Mouse (Mus musculus) ES-E14 (cell line): ENCODE measurements around the gene Psmd5. TPM values are rescaled to one million over a fixed set of nuclear protein-coding genes. Genes with fewer than 3 reads are reported as not detected.
"Not testable (repeated sequence)": the region's sequence is repeated elsewhere in the genome, so short reads cannot be mapped to it uniquely, and the experiment has no call there.

ENCODE experiments used
- DNase-seq: peaks from one replicate; pipeline ENCODE4 v3.0.0-alpha.2; 2013; ENCODE audit warnings: low read depth, low spot score
- H3K27ac ChIP-seq: 2 replicates; pipeline ENCODE4 v1.5.1; 2012; ENCODE audit warnings: low read depth, mild to moderate bottlenecking, low read length, moderate library complexity, mixed read lengths; ENCODE audit not compliant: poor library complexity, insufficient read depth, severe bottlenecking
- H3K36me3 ChIP-seq: 2 replicates; pipeline ENCODE4 v1.6.1; 2012; ENCODE audit warnings: mild to moderate bottlenecking, low read length, moderate library complexity, mixed read lengths; ENCODE audit not compliant: control insufficient read depth, poor library complexity, insufficient read depth, severe bottlenecking
- H3K4me1 ChIP-seq, 2 experiments: fragments of 150-350 bp in 1 of 2; sonication (generic) in 1 of 2; 2 replicates each; pipeline ENCODE4 v1.6.1; 2012; ENCODE audit warnings: low read length in 2 of 2, mild to moderate bottlenecking in 1 of 2, mixed read lengths in 1 of 2; ENCODE audit not compliant: control insufficient read depth in 2 of 2, insufficient read depth in 2 of 2, poor library complexity in 1 of 2
- H3K4me3 ChIP-seq, 2 experiments: fragments of 150-350 bp in 1 of 2; sonication (generic) in 1 of 2; 2 replicates each; pipeline ENCODE4 v1.5.1; 2012; ENCODE audit warnings: low read length in 2 of 2, low read depth in 1 of 2, mild to moderate bottlenecking in 1 of 2, mixed read lengths in 1 of 2; ENCODE audit not compliant: insufficient read depth in 1 of 2, poor library complexity in 1 of 2, severe bottlenecking in 1 of 2
- H3K9ac ChIP-seq: 2 replicates; pipeline ENCODE4 v1.6.1; 2012; ENCODE audit warnings: low read depth, mild to moderate bottlenecking, low read length, mixed read lengths; ENCODE audit not compliant: poor library complexity, insufficient read depth, severe bottlenecking
- H3K9me3 ChIP-seq: fragments of 150-350 bp; sonication (generic); 2 replicates; pipeline ENCODE4 v1.6.1; 2012; ENCODE audit warnings: low read depth, mild to moderate bottlenecking, low read length; ENCODE audit not compliant: control insufficient read depth, insufficient read depth
- CHD2 ChIP-seq: IDR thresholded peaks from 2 replicates; pipeline ENCODE4 v1.6.1; 2014; ENCODE audit warnings: mild to moderate bottlenecking, low read depth, low read length, inconsistent platforms
- HCFC1 ChIP-seq: IDR thresholded peaks from 2 replicates; pipeline ENCODE4 v1.6.1; 2012; ENCODE audit warnings: low read length, inconsistent platforms, borderline replicate concordance; ENCODE audit not compliant: insufficient read depth
- MAFK ChIP-seq: IDR thresholded peaks from 2 replicates; pipeline ENCODE4 v1.6.1; 2014; ENCODE audit warnings: mild to moderate bottlenecking, low read depth, low read length, inconsistent platforms; ENCODE audit not compliant: insufficient read depth
- ZC3H11A ChIP-seq: IDR thresholded peaks from 2 replicates; pipeline ENCODE4 v1.6.1; 2012; ENCODE audit warnings: low read depth, mild to moderate bottlenecking, inconsistent platforms, low read length, borderline replicate concordance
- ZNF384 ChIP-seq: IDR thresholded peaks from 2 replicates; pipeline ENCODE4 v1.6.1; 2012; ENCODE audit warnings: low read depth, low read length, inconsistent platforms
- in situ Hi-C, 2 experiments: fragments of 600-800 bp; cut with MboI; formaldehyde crosslinking; loops; one replicate each; pipeline ENCODE4 v1.15.1; 2025; ENCODE audit warnings: low sequenced_read_pairs in 2 of 2, inconsistent platforms in 1 of 2; ENCODE audit not compliant: unreplicated experiment in 2 of 2
- total RNA-seq: library from RNA; depleted of rRNA; stranded (reverse); fragments of 300-350 nt; gene quantifications from 2 replicates; pipeline ENCODE4 v1.2.3, GENCODE M21; 2012

Psmd5 gene
- total RNA-seq, 1 experiment, result 50.6 TPM

GRCm38 (mm10) chr2:34835669-34836068 is 39.1 kb downstream of the Psmd5 start:
- Histone ChIP-seq H3K9ac (no peak overlapping the region), H3K27ac (no peak overlapping the region; the same call in 1 of the 2 replicates), H3K4me1 (peaks cover 2% of the 10 kb centered on the region in 2 experiments; a peak in 2 of 4 replicates), H3K4me3 (no peak overlapping the region), H3K9me3 (no peaks in the 10 kb centered on the region), H3K36me3 (no peaks in the 10 kb centered on the region)
- in situ Hi-C loops, result loop anchor here in 1 of 2 experiments (25.0 kb wide), 1 partner anchor 277 kb away; the partner anchor contains the start of genes AI182371 and Cntrl
- no peak for TF ChIP-seq HCFC1
- no peak for TF ChIP-seq CHD2
- no peak for TF ChIP-seq ZC3H11A
- peak; percentile 34 for DNase-seq

- Histone ChIP-seq H3K27ac (no peak overlapping the region), H3K36me3 (no peaks in the 10 kb centered on the region), H3K9me3 (no peaks in the 10 kb centered on the region), H3K9ac (no peak overlapping the region), H3K4me1 (peaks cover 2% of the 10 kb centered on the region in 2 experiments; a peak in 2 of 4 replicates), H3K4me3 (no peak overlapping the region)
- in situ Hi-C loops, result loop anchor here in 1 of 2 experiments (25.0 kb wide), 1 partner anchor 279 kb away; the partner anchor contains the start of genes AI182371 and Cntrl
- TF ChIP-seq ZNF384 (no peak), MAFK (no peak), CHD2 (no peak), ZC3H11A (no peak), HCFC1 (no peak)
- DNase-seq, result no peak
These were observed 41.1 kb downstream of the Psmd5 start for GRCm38 (mm10) chr2:34833624-34834023.

GRCm38 (mm10) chr2:34832766-34833457 is 41.9 kb downstream of the Psmd5 start, which contains the start of gene Gm34653:
Gm34653 (plus strand) TSS chr2:34833007.
- not testable (repeated sequence) for H3K9me3 ChIP-seq, H3K27ac ChIP-seq, H3K4me3 ChIP-seq, H3K4me1 ChIP-seq, DNase-seq, H3K9ac ChIP-seq, H3K36me3 ChIP-seq
- in situ Hi-C loops, result loop anchor here in 1 of 2 experiments (25.0 kb wide), 1 partner anchor 279 kb away; the partner anchor contains the start of genes AI182371 and Cntrl

GRCm38 (mm10) chr2:34830066-34830465 is 44.7 kb downstream of the Psmd5 start:
- not testable (repeated sequence) for H3K9me3 ChIP-seq, H3K4me3 ChIP-seq, DNase-seq, H3K36me3 ChIP-seq, H3K9ac ChIP-seq, H3K4me1 ChIP-seq, H3K27ac ChIP-seq
- in situ Hi-C loops, result loop anchor here in 1 of 2 experiments (25.0 kb wide), 1 partner anchor 282 kb away; the partner anchor contains the start of genes AI182371 and Cntrl

- in situ Hi-C loops, result loop anchor here in 1 of 2 experiments (25.0 kb wide), 1 partner anchor 284 kb away; the partner anchor contains the start of genes AI182371 and Cntrl
- no peak for DNase-seq
- Histone ChIP-seq H3K9me3 (no peaks in the 10 kb centered on the region), H3K27ac (no peak overlapping the region), H3K4me1 (peaks cover 3 to 5% of the 10 kb centered on the region in 2 experiments; a peak in 1 of 4 replicates), H3K4me3 (no peak overlapping the region), H3K9ac (no peak overlapping the region), H3K36me3 (no peaks in the 10 kb centered on the region)
- TF ChIP-seq MAFK, result no peak
- no peak for TF ChIP-seq ZNF384
- no peak for TF ChIP-seq ZC3H11A
- TF ChIP-seq HCFC1, result no peak
- no peak for TF ChIP-seq CHD2
These were observed 46.7 kb downstream of the Psmd5 start for GRCm38 (mm10) chr2:34828026-34828425.
